Mouse (Mus musculus) urinary bladder, postnatal 10 days (tissue): ENCODE data around the gene Hlcs.

Experiments used
- DNase-seq: peaks from one replicate; pipeline ENCODE4 v3.0.0; 2022; ENCODE audit warnings: low spot score

The Hlcs gene

DNA sequence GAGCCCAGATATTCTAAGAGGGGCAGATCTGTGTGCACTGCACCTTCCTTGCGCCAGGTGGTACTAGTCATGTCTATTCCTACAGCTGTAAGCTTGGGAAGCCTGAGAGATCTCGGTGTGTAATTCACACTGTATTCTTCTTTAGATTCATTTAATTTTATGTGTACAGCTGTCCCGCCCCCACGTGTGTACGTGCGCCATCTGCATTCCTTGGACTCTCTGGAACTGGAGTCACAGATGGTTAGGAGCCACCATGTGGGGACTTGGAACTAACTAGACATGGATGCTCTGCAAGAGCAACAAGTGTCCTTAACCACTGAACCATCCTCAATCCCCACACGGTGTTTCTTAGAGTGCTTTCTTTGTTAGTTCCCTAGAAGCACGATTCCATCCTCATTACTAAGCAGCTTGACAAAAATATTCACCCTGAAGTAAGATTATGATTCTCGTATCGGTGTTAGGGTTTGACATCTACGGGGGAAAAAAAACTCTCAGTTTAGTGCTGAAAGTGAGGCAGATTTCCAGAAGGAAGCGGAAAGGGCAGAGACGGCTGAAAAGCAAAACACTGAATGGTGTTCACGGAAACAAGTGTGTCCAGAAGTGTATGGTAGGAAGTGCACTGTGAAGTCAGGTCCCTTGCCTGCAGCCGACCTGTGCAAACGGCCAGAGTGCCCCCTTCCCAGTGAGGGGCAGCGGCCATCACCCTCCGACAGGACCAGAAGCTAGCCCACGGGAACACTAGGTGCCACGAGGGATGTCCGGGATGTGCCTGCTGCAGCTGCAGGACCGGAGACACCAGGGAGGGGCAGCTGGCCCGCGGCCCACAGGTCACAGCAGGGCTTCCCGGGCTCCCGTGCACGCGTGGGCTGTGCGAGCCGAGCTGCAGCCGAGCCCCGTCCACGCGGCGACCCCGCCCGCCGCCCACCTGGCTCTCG lies 24.0 kb downstream of the Hlcs start:
- no peak for DNase-seq

DNA sequence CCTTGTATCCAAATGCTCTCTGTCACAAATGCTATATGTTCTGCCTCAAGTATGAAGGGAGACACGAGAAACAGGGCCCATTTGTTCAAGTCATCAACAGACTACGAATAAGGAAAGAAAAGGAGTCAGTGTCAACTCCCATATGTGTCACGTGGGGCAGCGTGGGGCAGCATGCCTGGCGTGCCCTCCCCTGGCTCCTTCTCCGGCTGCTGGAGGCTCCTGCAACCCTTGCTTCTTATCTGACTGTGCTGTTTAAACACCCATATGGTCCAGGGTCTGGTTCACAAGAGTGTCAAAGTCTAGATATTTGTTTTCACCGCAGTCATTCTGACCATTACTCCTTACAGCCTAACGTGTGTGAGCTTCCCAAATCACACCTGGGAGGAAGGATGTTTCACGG lies 25.5 kb downstream of the Hlcs start:
- no peak for DNase-seq

DNA sequence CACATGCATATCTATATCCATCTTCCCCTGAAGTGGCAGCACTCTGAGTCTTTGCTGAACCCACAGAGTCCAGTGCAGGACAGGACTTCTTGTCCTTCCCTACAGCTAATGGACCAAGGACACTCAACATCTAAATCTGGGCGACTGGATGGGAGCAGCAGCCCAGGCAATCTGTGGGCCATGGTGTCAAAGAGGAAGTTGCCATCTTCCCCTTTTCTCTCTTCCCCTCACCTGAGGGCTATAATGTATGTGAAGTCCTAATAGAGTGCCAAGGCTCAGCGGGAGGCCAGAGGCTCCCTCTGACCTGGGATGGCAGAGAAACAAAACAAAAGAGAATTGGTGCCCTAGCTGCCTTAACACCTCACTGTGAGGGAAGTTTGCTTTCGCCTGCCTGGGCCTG lies 29.4 kb downstream of the Hlcs start:
- DNase-seq: no peak

DNA sequence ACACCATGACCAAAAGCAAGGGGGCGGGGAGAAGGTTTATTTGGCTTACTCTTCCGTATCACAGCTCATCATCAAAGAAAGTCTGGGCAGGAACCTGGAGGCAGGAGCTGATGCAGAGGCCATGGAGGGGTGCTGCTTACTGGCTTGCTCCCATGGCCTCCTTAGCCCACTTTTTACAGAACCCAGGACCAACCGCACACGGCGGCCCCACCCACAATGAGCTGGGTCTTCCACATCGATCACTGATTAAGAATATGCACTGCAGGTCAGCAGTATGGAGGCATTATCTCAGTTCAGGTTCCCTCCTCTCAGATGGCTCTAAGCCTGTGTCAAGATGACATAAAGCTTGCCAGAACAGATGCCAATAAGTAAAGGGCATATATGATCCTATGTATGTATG lies 42.5 kb downstream of the Hlcs start:
- DNase-seq: no peak

- DNase-seq: peak; percentile 72
Measured at GRCm38 (mm10) chr16:94269635-94270034, 43.7 kb downstream of the Hlcs start.

DNA sequence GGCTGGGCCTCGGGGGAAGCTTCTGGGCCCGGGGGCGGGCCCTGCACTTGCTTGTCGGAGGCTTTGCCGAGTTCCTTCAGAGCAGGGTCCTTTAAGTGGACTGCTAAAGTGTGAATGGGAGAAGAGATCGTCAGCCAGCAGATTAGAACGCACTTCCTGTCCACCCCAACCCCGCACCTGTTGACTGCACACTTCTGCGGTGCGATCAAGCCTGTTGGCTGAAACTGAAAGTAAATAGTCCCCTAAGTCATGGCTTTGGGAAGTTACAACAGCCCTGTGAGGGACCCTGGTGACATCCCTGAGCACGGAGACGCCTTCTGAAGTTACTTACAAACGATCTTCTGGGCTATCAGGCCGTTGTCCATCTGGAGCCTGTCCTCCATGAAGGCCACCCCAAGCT lies 45.2 kb downstream of the Hlcs start:
- no peak for DNase-seq

DNA sequence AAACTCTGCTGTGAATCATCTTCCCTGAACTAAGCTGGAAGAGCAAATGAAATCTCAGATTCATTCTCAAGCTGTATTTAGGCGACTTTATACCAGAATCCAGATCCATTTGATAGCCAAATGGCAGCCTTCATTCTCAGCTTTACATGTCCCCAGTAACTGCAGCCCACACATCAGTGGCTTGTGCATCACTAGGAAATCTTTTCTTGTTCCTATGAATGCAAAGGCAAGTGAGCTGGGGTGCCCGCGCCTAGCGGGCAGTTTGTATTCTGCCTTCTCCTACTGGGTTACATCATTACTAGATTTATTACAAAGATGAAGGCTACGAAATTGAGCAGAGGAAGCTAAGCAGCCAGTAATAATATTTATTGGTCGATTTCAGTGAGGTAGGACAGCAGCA lies 48.8 kb downstream of the Hlcs start:
- DNase-seq: peak; percentile 6

- DNase-seq: no peak
Measured at GRCm38 (mm10) chr16:94262501-94262900, 50.9 kb downstream of the Hlcs start.

DNA sequence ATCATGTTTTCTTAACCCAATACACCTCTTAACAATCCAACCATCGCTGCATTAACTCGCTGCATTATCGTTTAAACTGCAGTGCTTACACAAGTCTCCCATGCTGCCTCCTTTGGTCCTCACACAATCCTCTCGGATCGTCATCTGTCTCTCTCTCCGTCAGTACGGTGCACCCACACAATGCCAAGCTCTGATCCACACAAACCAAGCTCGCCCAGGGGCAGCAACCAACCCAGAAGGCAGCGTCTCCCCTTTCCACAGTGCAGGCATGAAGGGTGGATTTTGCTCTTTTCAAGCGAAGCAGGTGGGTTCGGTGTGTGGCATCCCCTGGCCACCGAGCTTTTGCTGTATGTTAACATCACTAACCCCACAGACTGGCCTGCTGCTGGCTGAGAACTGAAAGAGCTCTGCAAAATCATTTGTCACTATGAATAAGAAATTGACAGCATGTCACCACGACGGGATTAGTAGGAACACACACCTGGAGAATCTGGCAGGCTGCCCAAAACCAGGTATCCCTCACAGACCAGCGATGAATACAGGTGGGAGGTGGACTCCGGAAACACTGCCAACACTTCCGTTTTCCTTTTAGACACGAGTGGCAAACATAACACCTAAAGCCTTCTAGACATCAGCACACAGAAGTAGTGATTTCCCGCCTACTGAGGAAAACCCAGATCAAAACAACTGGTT lies 52.3 kb downstream of the Hlcs start:
- no peak for DNase-seq

DNA sequence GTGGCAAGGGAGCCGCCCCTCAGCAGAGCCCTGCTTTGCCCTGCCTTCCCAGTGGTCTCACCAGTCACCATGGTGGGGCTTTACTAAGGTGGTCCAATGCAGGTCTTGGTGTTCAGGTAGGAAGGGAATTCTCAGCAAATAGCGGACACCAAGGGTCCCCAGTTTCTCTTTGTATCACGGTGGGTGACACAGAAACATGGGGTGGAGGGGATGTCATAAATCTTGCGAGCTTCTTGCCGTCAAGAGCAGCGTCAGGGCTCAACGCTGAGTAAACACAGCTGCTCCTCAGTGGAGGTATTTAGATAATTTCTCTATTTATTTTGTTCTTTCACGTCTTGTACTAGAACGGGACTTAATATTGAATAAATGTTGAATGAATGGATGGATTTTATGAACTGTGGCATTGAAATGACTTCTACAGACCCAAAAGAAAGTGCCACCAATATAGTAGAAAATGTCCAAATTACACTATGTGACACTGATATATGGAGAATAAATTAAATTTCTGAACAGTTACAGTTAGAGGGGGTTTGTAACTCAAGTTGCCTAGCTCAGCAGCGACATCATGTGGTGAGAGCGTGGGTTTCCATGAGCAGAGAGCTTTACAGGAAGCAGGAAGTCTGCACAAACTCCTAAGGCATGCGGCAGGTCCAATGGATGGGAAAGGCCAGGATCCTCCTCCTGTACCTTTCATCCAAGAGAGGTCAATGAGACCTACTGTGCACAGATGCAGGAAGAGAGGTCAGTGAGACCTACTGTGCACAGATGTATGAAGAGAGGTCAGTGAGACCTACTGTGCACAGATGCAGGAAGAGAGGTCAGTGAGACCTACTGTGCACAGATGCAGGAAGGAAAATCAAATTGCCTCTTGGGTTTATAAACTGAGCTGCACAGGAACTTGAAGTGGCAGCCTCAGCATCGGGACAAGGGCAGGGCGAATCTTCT lies 54.7 kb downstream of the Hlcs start:
- DNase-seq: peak; percentile 32

GRCm38 (mm10) chr16:94255592-94255991 lies 57.8 kb downstream of the Hlcs start:
- no peak for DNase-seq

GRCm38 (mm10) chr16:94255035-94255434 lies 58.3 kb downstream of the Hlcs start:
- DNase-seq: no peak

DNA sequence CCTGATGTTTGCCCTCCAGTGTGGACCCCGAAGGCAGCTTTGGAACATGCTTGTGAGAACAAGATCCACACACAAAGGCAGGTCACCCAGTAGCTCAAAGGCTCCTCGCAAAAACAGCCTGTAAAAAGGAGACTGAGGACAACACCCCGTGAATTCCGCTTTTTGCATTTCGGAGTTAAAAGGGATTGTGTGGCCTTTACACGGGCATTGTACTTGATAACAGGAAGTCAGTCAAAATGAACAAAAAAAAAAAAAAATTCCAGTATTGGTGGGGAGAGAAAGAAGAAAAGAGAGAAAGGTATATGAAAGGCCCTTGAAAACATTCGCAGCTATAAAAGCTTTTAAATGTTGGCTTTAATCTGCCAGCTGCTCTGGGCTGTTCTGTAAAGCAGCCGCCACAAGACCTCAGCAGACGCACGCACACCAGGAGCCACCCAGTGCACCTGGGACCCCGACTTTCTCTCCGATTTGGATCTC lies 58.9 kb downstream of the Hlcs start:
- no peak for DNase-seq

DNA sequence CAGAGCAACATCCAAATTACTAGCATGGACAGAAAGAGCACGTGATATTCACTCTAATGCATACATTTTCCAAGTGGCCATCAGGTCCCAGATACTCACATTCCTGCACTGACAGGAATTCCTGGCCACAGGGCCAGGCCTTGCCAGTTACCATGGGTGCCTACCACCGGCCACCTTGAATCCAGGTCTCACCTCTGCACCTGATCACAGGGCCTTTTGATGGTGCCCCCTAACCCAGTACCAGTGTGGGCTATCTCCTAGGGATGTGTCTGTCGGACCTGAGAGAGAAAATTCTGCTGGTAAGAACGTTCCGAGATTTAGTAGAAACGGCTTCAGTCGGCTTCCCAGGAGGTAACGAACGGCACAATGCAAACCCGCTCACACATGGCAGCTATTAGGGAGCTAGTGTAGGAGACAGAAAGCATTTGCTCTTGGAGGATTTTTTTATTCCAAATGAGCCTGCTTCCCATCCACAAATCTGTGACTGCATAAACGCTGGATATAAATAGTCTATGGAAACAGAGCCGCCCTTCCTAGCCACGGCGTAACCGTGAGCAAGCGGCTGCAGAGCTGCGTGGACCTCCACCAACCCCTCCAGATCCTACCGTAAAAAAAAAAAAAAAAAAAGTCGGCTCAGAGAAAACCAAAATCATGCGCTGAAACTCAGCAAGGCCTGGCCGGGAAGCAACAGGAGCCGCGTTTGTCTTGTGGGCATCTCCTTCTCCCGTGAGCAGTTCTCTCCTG lies 59.5 kb downstream of the Hlcs start:
- no peak for DNase-seq

GRCm38 (mm10) chr16:94251756-94252155 lies 61.6 kb downstream of the Hlcs start:
- no peak for DNase-seq

GRCm38 (mm10) chr16:94250640-94251349 lies 62.6 kb downstream of the Hlcs start:
- no peak for DNase-seq

DNA sequence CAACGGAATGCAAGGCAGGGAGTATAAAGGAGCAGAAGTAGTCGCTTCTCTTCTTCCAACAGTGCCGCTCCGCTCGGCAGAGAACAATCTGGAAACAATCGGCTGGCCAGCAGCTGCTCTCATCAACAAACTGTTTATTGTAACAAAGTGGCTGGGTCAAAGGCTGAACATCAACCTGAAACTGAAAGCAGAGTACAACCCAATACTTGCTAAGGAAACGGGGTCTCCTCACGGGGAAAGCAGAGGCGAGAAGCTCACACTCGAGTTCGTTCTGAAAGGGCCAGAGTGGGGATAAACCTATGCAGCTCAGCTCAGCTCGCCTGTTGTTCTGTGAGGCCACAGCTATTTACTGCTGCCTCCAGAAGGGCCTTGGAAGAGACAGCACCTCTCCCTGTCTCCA lies 63.2 kb downstream of the Hlcs start:
- no peak for DNase-seq

DNA sequence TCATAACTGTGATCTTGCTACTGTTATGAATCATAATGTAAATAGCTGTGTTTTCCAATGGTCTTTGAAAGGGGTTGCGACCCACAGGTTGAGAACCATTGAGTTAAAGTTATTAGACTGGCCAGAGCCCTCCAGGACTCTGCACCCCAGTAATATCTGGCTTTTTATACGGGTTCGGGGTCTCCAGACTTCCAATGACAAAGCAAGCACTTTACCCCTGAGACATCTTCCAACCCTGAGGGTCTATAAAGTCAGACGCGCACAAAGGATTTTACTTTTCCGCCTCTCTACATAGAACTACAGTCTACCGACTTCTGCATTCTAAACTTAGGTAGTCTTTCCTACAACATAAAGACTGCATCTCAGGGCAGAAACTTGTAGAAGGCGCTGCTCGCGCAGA lies 63.7 kb downstream of the Hlcs start:
- DNase-seq: no peak

GRCm38 (mm10) chr16:94248721-94249120 lies 64.7 kb downstream of the Hlcs start:
- no peak for DNase-seq

DNA sequence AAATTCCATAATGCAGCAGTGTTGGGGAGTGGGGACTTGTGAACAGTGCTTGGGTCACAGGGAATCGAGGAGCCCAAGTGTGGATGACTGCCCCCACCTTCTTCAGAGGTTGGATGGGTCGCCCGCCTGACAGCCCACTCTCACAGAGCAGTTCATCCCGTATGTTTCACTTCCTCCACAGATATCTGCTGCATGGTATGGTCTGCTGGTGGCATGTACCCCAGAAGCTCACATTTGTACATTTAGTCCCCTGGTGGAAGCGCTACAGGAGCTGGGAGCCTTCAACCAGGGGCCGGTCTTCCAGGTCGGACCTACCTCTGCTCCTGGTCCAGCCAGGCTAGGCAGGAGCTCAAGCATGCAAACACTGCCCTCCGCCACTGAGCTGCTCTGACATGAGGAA lies 66.4 kb downstream of the Hlcs start:
- DNase-seq: no peak
